Mouse (Mus musculus) ES-E14 (cell line): ENCODE data around the gene Selenow.

Experiments
- CHD2 ChIP-seq: IDR thresholded peaks from 2 replicates; pipeline ENCODE4 v1.6.1; 2014; ENCODE audit warnings: mild to moderate bottlenecking, low read depth, low read length, inconsistent platforms
- HCFC1 ChIP-seq: IDR thresholded peaks from 2 replicates; pipeline ENCODE4 v1.6.1; 2012; ENCODE audit warnings: low read length, inconsistent platforms, borderline replicate concordance; ENCODE audit not compliant: insufficient read depth
- MAFK ChIP-seq: IDR thresholded peaks from 2 replicates; pipeline ENCODE4 v1.6.1; 2014; ENCODE audit warnings: mild to moderate bottlenecking, low read depth, low read length, inconsistent platforms; ENCODE audit not compliant: insufficient read depth
- ZC3H11A ChIP-seq: IDR thresholded peaks from 2 replicates; pipeline ENCODE4 v1.6.1; 2012; ENCODE audit warnings: low read depth, mild to moderate bottlenecking, inconsistent platforms, low read length, borderline replicate concordance
- ZNF384 ChIP-seq: IDR thresholded peaks from 2 replicates; pipeline ENCODE4 v1.6.1; 2012; ENCODE audit warnings: low read depth, low read length, inconsistent platforms

GRCm38 (mm10) chr7:15906602-15907001 is 15.6 kb downstream of the Selenow start:
- TF ChIP-seq ZNF384 (no peak), HCFC1 (no peak), MAFK (no peak), ZC3H11A (no peak), CHD2 (no peak)
